Mouse (Mus musculus) stomach, embryonic 16.5 days (tissue): ENCODE results near the gene Psmc3. TPM values are rescaled to one million over a fixed set of nuclear protein-coding genes. Genes with fewer than 3 reads are reported as not detected.
A peak's percentile ranks its signal among the peaks of the same experiment; 100 is the strongest.

Experiments used
- ATAC-seq: fragments of 200-750 bp; cut with Nextera tagmentation; 2 replicates; pipeline ENCODE4 v1.8.0; 2017; ENCODE audit warnings: moderate number of reproducible peaks, moderate TSS enrichment; ENCODE audit not compliant: insufficient read depth, low FRiP score
- H3K27ac ChIP-seq: fragments of 300-500 bp; sonication (generic); 2 replicates; pipeline ENCODE4 v1.5.1; 2014; ENCODE audit warnings: low read length
- H3K27me3 ChIP-seq: fragments of 300-500 bp; sonication (generic); 2 replicates; pipeline ENCODE4 v1.6.1; 2014; ENCODE audit warnings: low read length, control low read depth, mixed read lengths; ENCODE audit not compliant: control insufficient read depth, insufficient read depth
- H3K36me3 ChIP-seq: fragments of 300-500 bp; sonication (generic); 2 replicates; pipeline ENCODE4 v1.6.1; 2014; ENCODE audit warnings: low read length; ENCODE audit not compliant: control insufficient read depth, insufficient read depth
- H3K4me1 ChIP-seq: fragments of 300-500 bp; sonication (generic); 2 replicates; pipeline ENCODE4 v1.6.1; 2014; ENCODE audit warnings: low read length, control low read depth, mixed read lengths; ENCODE audit not compliant: control insufficient read depth, insufficient read depth
- H3K4me2 ChIP-seq: fragments of 300-500 bp; sonication (generic); 2 replicates; pipeline ENCODE4 v1.6.1; 2014; ENCODE audit warnings: low read depth, low read length, mixed read lengths
- H3K4me3 ChIP-seq: fragments of 300-500 bp; sonication (generic); replicated peaks from 2 replicates; pipeline ENCODE4 v1.5.1; 2014; ENCODE audit warnings: mild to moderate bottlenecking, low read length
- H3K9ac ChIP-seq: fragments of 300-500 bp; sonication (generic); 2 replicates; pipeline ENCODE4 v1.6.1; 2014; ENCODE audit warnings: low read length
- H3K9me3 ChIP-seq: fragments of 300-500 bp; sonication (generic); replicated peaks from 2 replicates; pipeline ENCODE4 v1.6.1; 2016; ENCODE audit warnings: low read length, control low read depth; ENCODE audit not compliant: control insufficient read depth
- WGBS: fragments of 180-500 bp; shearing (Covaris S2); extraction: QIAGEN DNeasy Blood & Tissue Kit; methylation state at CpG from one replicate; pipeline ENCODE4 v1.1.7; 2014; 5-methylcytosine and 5-hydroxymethylcytosine counted together
- polyA plus RNA-seq: library from polyadenylated mRNA; unstranded; fragments of >200 nt; fragmentation: Nextera tagmentation; extraction: Ambion mirVana; gene quantifications from 2 replicates; pipeline ENCODE4 v1.2.1, GENCODE M21; 2015

Psmc3 gene
- polyA plus RNA-seq, 1 experiment from 2014 or later = 264 TPM

DNA sequence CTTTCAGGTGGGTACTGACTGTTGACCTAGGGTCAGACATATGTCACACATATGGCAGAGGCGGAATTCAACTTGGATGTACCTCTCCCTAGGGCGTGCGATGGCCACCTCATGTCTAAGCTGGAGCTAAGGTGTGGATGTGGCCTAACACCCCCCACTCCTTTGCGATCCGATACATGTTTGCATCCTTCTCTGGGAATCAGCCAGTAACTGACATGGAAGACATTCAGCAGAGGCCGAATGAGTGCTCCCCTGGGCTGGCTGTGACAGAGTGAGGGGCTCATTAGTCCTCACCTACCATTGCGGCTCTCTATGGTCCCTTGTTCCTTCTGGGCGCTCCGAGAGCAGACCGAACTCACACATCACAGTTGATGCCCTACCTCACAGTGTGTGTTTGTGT lies 17.2 kb downstream of the Psmc3 start:
- 78% methylated on average over 10 of the region's 10 CpGs for WGBS

DNA sequence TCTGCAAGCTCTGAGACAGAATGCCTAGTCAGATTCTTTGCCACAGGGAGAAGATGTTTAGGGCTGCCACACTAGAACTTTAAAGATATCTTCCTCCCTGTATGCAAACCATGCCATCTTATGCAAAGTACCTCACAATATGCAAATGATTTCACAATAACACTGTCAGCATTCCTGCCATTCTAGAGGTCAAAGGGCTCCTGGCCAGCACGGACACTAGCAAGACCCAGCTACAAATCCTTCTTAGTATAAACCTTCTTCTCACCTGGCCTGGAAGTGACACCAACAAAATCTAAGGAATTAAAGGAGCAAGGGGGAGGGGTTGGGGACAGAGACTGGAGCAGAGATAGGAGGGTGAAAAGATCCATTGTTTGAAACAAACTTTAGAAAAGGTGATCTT lies 18.3 kb downstream of the Psmc3 start:
- Histone ChIP-seq H3K4me2 (no peak overlapping the region), H3K4me3 (no peak overlapping the region), H3K27ac (no peak overlapping the region), H3K9ac (no peak overlapping the region), H3K27me3 (no peaks in the 10 kb centered on the region), H3K9me3 (no peaks in the 10 kb centered on the region), H3K4me1 (peaks cover 15% of the 10 kb centered on the region), H3K36me3 (no peaks in the 10 kb centered on the region)
- 29% methylated on average over 1 of the region's 1 CpGs for WGBS
- ATAC-seq = no peak

More for the DNA sequence above, 17.2 kb downstream of the Psmc3 start:
- Histone ChIP-seq H3K4me2 (peak overlapping the region; percentile 88), H3K9ac (peak overlapping the region; percentile 78), H3K27ac (peak overlapping the region; percentile 83), H3K36me3 (no peaks in the 10 kb centered on the region), H3K4me1 (peaks cover 15% of the 10 kb centered on the region), H3K4me3 (peak overlapping the region; percentile 73), H3K27me3 (no peaks in the 10 kb centered on the region), H3K9me3 (no peaks in the 10 kb centered on the region)
- no peak for ATAC-seq

DNA sequence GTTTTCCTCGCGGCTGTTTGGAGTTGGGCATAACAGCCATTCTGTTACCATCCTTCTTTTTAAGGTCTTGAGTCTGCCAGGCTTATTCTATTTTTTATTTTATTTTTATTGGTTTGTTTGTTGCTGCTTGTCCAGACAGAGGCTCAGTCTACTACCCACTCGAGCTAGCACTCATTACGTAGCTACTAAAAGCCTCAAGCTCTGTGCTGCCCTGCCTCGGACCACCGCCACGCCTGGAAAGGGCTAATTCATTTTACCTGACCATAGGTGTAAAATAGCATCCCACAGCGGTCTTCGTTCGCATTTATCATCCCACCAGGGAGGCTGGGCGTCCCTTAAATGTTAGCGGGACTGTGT lies 24.1 kb downstream of the Psmc3 start:
- Histone ChIP-seq H3K4me1 (no peaks in the 10 kb centered on the region), H3K9ac (peak overlapping the region; percentile 82), H3K27me3 (no peaks in the 10 kb centered on the region), H3K27ac (no peak overlapping the region), H3K4me3 (peak overlapping the region; percentile 56), H3K9me3 (no peaks in the 10 kb centered on the region), H3K36me3 (no peaks in the 10 kb centered on the region), H3K4me2 (peak overlapping the region; percentile 98)
- ATAC-seq = no peak
- WGBS = 18% methylated on average over 12 of the region's 12 CpGs

- peak overlapping the region; percentile 56 for H3K4me3 ChIP-seq
- no peaks in the 10 kb centered on the region for H3K4me1 ChIP-seq
- no peak overlapping the region for H3K27ac ChIP-seq
- peak; percentile 61 for ATAC-seq
- H3K9ac ChIP-seq = peak overlapping the region; percentile 82
- H3K9me3 ChIP-seq = no peaks in the 10 kb centered on the region
- WGBS = under 1% methylated on average over 36 of the region's 36 CpGs
- no peaks in the 10 kb centered on the region for H3K36me3 ChIP-seq
- no peaks in the 10 kb centered on the region for H3K27me3 ChIP-seq
- H3K4me2 ChIP-seq = peak overlapping the region; percentile 98
Measured at GRCm38 (mm10) chr2:91078314-91079025, 24.7 kb downstream of the Psmc3 start.

GRCm38 (mm10) chr2:91079026-91079384 lies 25.2 kb downstream of the Psmc3 start:
- Histone ChIP-seq H3K4me2 (peak overlapping the region; percentile 98), H3K9ac (peak overlapping the region; percentile 82), H3K9me3 (no peaks in the 10 kb centered on the region), H3K4me1 (no peaks in the 10 kb centered on the region), H3K4me3 (peak overlapping the region; percentile 56), H3K36me3 (no peaks in the 10 kb centered on the region), H3K27ac (no peak overlapping the region), H3K27me3 (no peaks in the 10 kb centered on the region)
- ATAC-seq = no peak
- WGBS = 28% methylated on average over 5 of the region's 5 CpGs

- Histone ChIP-seq H3K27ac (no peak overlapping the region), H3K4me3 (no peak overlapping the region), H3K9me3 (no peaks in the 10 kb centered on the region), H3K9ac (no peak overlapping the region), H3K4me2 (no peak overlapping the region), H3K4me1 (no peaks in the 10 kb centered on the region), H3K27me3 (no peaks in the 10 kb centered on the region), H3K36me3 (no peaks in the 10 kb centered on the region)
- 66% methylated on average over 8 of the region's 8 CpGs for WGBS
- no peak for ATAC-seq
Measured at GRCm38 (mm10) chr2:91080784-91081513, 27.1 kb downstream of the Psmc3 start.

- whole genome bisulfite sequencing = 75% methylated on average over 13 of the region's 13 CpGs
Measured at GRCm38 (mm10) chr2:91081775-91082695, 28.2 kb downstream of the Psmc3 start, which contains the start of gene Spi1. TSS of gene Spi1 (plus strand) at chr2:91082390.

DNA sequence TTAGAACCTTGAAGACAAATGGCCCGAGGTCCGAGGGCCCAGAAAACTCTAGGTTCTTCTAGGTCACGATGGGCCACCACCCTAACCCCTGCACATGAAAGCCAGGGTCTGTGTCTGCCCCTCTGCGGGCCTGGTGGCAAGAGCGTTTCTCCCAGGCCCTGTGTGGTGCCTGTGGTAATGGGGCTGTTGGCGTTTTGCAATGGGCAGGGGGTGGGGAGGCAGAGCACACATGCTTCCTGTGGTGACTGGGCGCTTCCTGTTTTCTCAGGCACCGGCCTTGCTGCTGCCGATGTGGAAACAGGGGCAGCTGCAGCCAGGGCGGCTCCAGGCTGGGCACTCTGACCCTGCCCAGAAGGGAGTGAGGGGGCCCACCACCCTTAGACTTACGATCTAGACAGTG lies 29.0 kb downstream of the Psmc3 start:
- Histone ChIP-seq H3K4me3 (no peak overlapping the region), H3K4me1 (no peaks in the 10 kb centered on the region), H3K9ac (no peak overlapping the region), H3K27me3 (no peaks in the 10 kb centered on the region), H3K36me3 (no peaks in the 10 kb centered on the region), H3K4me2 (no peak overlapping the region), H3K9me3 (no peaks in the 10 kb centered on the region), H3K27ac (peak overlapping the region; percentile 28; the same call in 1 of the 2 replicates)
- no peak for ATAC-seq
- 66% methylated on average over 11 of the region's 11 CpGs for WGBS

More at GRCm38 (mm10) chr2:91081775-91082695, 28.2 kb downstream of the Psmc3 start, which contains the start of gene Spi1:
- peak within 1 kb of the TSS; percentile 28; the same call in 1 of the 2 replicates for H3K27ac ChIP-seq
- no peaks in the 10 kb centered on the region for H3K4me1 ChIP-seq
- ATAC-seq = no peak
- no peaks in the 10 kb centered on the region for H3K9me3 ChIP-seq
- H3K4me2 ChIP-seq = no peak within 1 kb of the TSS
- no peaks in the 10 kb centered on the region for H3K36me3 ChIP-seq
- no peak within 1 kb of the TSS for H3K4me3 ChIP-seq
- no peak within 1 kb of the TSS for H3K9ac ChIP-seq
- H3K27me3 ChIP-seq = no peaks in the 10 kb centered on the region
